Mouse (Mus musculus): ENCODE results near the gene Commd8. TPM values are rescaled to one million over a fixed set of nuclear protein-coding genes. Genes with fewer than 3 reads are reported as not detected.
"Not testable (repeated sequence)": the region's sequence is repeated elsewhere in the genome, so short reads cannot be mapped to it uniquely, and the experiment has no call there.

Commd8 gene
- polyA plus RNA-seq, 1 experiment = 88.9 TPM

- H3K4me1 ChIP-seq (ENCODE audit: control insufficient read depth, insufficient read depth, low read length) = peaks cover 3% of the 10 kb centered on the region
- no peak overlapping the region for H3K9ac ChIP-seq (ENCODE audit: low read depth, poor library complexity, severe bottlenecking)
- TF ChIP-seq POLR2A (IDR thresholded peaks at IDR 0.05; ENCODE audit: insufficient read depth, low read length) (no peak), EP300 (IDR thresholded peaks at IDR 0.05; ENCODE audit: insufficient read depth, low read depth, low read length) (no peak)
- H3K27ac ChIP-seq (ENCODE audit: insufficient read depth, low read length) = no peak overlapping the region
- H3K27me3 ChIP-seq (ENCODE audit: control insufficient read depth, insufficient read depth, low read length, poor library complexity, severe bottlenecking) = no peaks in the 10 kb centered on the region
- H3K4me3 ChIP-seq (ENCODE audit: low read depth, low read length) = no peak overlapping the region
- peaks cover 37% of the 10 kb centered on the region for H3K36me3 ChIP-seq (ENCODE audit: control insufficient read depth, insufficient read depth, low read length, poor library complexity, severe bottlenecking)
- no peaks in the 10 kb centered on the region for H3K9me3 ChIP-seq (replicated peaks; ENCODE audit: control insufficient read depth, insufficient read depth, low read length, poor library complexity, severe bottlenecking)
These were observed 3.6 kb downstream of the Commd8 start for GRCm38 (mm10) chr5:72164386-72164785.

DNA sequence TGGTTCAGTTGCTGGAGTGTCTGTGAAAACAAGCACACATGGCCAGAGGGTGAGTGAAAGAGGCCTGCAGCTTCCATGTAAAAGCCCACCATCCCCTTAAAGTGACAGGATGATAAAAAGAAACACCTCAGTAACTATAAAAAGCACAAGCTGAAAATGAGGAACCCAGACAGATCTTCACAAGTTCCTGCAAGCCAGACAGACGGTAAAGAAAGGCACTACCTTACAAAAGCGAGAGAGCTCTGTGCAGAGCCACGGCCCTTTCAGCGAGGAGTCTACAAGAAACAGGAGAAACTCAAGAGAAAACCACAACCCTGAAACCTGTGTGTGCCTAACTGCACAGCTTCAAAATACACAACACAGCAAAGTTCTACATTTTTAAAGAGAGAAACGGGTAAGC is 5.1 kb downstream of the Commd8 start:
- H3K9me3 ChIP-seq (replicated peaks; ENCODE audit: control insufficient read depth, insufficient read depth, low read length, poor library complexity, severe bottlenecking) = no peaks in the 10 kb centered on the region
- H3K9ac ChIP-seq (ENCODE audit: low read depth, poor library complexity, severe bottlenecking) = no peak overlapping the region
- H3K4me3 ChIP-seq (ENCODE audit: low read depth, low read length) = no peak overlapping the region
- no peaks in the 10 kb centered on the region for H3K27me3 ChIP-seq (ENCODE audit: control insufficient read depth, insufficient read depth, low read length, poor library complexity, severe bottlenecking)
- no peak overlapping the region for H3K27ac ChIP-seq (ENCODE audit: insufficient read depth, low read length)
- no peak for TF ChIP-seq EP300 (IDR thresholded peaks at IDR 0.05; ENCODE audit: insufficient read depth, low read depth, low read length)
- no peak for TF ChIP-seq CTCF (IDR thresholded peaks at IDR 0.05; ENCODE audit: low read depth, low read length)
- no peak for TF ChIP-seq POLR2A (IDR thresholded peaks at IDR 0.05; ENCODE audit: insufficient read depth, low read length)
- peaks cover 3% of the 10 kb centered on the region for H3K4me1 ChIP-seq (ENCODE audit: control insufficient read depth, insufficient read depth, low read length)
- H3K36me3 ChIP-seq (ENCODE audit: control insufficient read depth, insufficient read depth, low read length, poor library complexity, severe bottlenecking) = peaks cover 42% of the 10 kb centered on the region

DNA sequence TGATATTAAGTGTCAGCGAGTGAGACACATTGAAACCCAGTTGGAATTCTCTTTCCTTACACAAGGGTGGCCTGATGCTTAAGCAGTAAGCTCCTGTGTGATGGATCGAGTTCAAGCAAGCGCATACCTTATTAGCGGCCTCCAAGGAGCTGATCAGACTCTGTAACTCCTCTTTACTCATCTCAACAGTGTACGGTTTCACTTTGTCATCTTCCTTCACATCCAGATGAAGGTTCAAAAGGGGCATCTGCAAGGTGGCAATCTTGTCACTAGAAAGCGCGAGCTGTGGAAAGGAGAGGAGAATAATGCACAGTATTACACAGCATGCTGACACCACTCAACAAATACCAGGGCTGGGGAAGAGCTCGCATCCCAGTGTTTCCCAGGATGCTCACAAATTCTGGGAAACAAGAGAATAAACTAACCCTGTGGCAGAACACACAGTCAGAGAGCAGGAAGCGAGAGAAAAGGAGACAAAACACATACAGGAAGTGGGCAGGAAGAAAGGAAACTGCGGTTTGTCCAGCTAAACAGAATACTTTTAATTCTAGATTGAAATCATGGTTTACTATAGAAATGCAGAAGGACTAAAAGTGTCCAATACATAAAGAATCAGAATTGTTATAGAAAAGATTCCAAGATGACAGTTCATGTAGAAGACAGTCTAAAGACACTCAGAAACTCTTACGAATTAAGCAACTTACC is 7.1 kb downstream of the Commd8 start:
- no peak overlapping the region for H3K27ac ChIP-seq (ENCODE audit: insufficient read depth, low read length)
- no peaks in the 10 kb centered on the region for H3K27me3 ChIP-seq (ENCODE audit: control insufficient read depth, insufficient read depth, low read length, poor library complexity, severe bottlenecking)
- no peaks in the 10 kb centered on the region for H3K9me3 ChIP-seq (replicated peaks; ENCODE audit: control insufficient read depth, insufficient read depth, low read length, poor library complexity, severe bottlenecking)
- no peak overlapping the region for H3K4me3 ChIP-seq (ENCODE audit: low read depth, low read length)
- no peaks in the 10 kb centered on the region for H3K4me1 ChIP-seq (ENCODE audit: control insufficient read depth, insufficient read depth, low read length)
- TF ChIP-seq POLR2A (IDR thresholded peaks at IDR 0.05; ENCODE audit: insufficient read depth, low read length) (no peak), CTCF (IDR thresholded peaks at IDR 0.05; ENCODE audit: low read depth, low read length) (no peak), EP300 (IDR thresholded peaks at IDR 0.05; ENCODE audit: insufficient read depth, low read depth, low read length) (no peak)
- no peak overlapping the region for H3K9ac ChIP-seq (ENCODE audit: low read depth, poor library complexity, severe bottlenecking)
- peaks cover 42% of the 10 kb centered on the region for H3K36me3 ChIP-seq (ENCODE audit: control insufficient read depth, insufficient read depth, low read length, poor library complexity, severe bottlenecking)

DNA sequence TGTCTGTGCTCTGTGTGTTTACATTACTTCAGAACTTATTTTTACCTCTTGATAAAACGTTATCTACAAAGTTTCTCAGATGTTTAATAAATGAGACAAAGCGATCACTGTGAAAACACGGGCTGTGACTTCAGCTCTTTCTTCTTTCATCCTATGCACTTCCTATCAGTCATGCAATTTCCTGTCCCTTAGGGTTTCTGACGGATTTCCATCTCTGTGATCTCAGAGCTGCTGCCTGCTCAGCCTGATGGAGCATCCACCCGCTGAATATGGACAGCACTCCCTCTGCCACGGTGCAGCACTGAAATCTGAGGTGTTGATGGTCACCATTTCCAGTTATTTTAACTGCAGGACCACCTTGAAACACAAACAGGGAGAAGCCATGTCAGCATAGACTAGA is 8.5 kb downstream of the Commd8 start:
- Histone ChIP-seq H3K36me3 (ENCODE audit: control insufficient read depth, insufficient read depth, low read length, poor library complexity, severe bottlenecking) (peaks cover 34% of the 10 kb centered on the region), H3K4me1 (ENCODE audit: control insufficient read depth, insufficient read depth, low read length) (no peaks in the 10 kb centered on the region), H3K27ac (ENCODE audit: insufficient read depth, low read length) (no peak overlapping the region), H3K9me3 (replicated peaks; ENCODE audit: control insufficient read depth, insufficient read depth, low read length, poor library complexity, severe bottlenecking) (no peaks in the 10 kb centered on the region), H3K4me3 (ENCODE audit: low read depth, low read length) (no peak overlapping the region), H3K9ac (ENCODE audit: low read depth, poor library complexity, severe bottlenecking) (no peak overlapping the region), H3K27me3 (ENCODE audit: control insufficient read depth, insufficient read depth, low read length, poor library complexity, severe bottlenecking) (no peaks in the 10 kb centered on the region)
- TF ChIP-seq POLR2A (IDR thresholded peaks at IDR 0.05; ENCODE audit: insufficient read depth, low read length) = no peak
- no peak for TF ChIP-seq CTCF (IDR thresholded peaks at IDR 0.05; ENCODE audit: low read depth, low read length)
- TF ChIP-seq EP300 (IDR thresholded peaks at IDR 0.05; ENCODE audit: insufficient read depth, low read depth, low read length) = no peak

DNA sequence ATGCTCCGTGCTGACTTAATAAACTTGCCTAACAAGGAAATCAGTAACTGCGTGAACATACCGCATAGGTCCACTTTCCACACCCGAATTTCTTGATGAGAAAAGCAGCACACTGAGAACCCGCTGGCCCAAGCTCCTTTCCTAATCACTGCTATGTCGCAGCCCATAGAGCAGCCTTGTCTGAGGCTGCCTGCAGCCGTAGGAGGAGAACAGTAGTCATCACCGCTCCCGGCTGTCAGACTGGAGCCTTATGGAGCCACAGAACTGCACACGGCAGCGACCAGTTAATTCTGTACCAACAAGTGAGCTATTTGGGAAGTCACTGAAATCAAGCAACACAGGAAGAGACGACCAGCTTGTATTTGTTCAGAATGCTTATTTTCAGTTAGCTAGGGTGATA is 9.3 kb downstream of the Commd8 start:
- Histone ChIP-seq H3K4me1 (ENCODE audit: control insufficient read depth, insufficient read depth, low read length) (no peaks in the 10 kb centered on the region), H3K27me3 (ENCODE audit: control insufficient read depth, insufficient read depth, low read length, poor library complexity, severe bottlenecking) (no peaks in the 10 kb centered on the region), H3K36me3 (ENCODE audit: control insufficient read depth, insufficient read depth, low read length, poor library complexity, severe bottlenecking) (peaks cover 34% of the 10 kb centered on the region), H3K9me3 (replicated peaks; ENCODE audit: control insufficient read depth, insufficient read depth, low read length, poor library complexity, severe bottlenecking) (no peaks in the 10 kb centered on the region), H3K4me3 (ENCODE audit: low read depth, low read length) (no peak overlapping the region), H3K27ac (ENCODE audit: insufficient read depth, low read length) (no peak overlapping the region), H3K9ac (ENCODE audit: low read depth, poor library complexity, severe bottlenecking) (no peak overlapping the region)
- TF ChIP-seq CTCF (IDR thresholded peaks at IDR 0.05; ENCODE audit: low read depth, low read length) = no peak
- TF ChIP-seq POLR2A (IDR thresholded peaks at IDR 0.05; ENCODE audit: insufficient read depth, low read length) = no peak
- TF ChIP-seq EP300 (IDR thresholded peaks at IDR 0.05; ENCODE audit: insufficient read depth, low read depth, low read length) = no peak

DNA sequence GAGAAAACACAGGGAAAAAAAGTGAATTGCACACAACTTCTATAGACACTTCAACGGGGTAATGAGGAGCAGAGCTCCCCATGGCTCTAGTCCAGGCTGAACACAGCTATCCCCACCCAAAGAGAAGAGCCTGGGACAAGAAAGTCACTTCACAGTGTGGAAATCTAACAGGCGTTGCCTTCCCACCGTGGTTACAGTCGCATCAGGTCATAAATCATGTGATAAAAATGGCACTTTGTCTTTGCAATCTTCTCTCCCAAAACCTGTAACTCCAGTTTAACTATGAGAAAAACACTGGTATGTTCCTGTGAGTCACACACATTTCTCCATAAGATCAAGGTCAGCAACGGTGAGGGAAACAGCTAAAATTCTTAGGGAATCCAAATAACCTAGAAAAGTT is 11.4 kb downstream of the Commd8 start:
- H3K27me3 ChIP-seq (ENCODE audit: control insufficient read depth, insufficient read depth, low read length, poor library complexity, severe bottlenecking) = no peaks in the 10 kb centered on the region
- H3K4me3 ChIP-seq (ENCODE audit: low read depth, low read length) = no peak overlapping the region
- no peaks in the 10 kb centered on the region for H3K9me3 ChIP-seq (replicated peaks; ENCODE audit: control insufficient read depth, insufficient read depth, low read length, poor library complexity, severe bottlenecking)
- H3K27ac ChIP-seq (ENCODE audit: insufficient read depth, low read length) = no peak overlapping the region
- no peak overlapping the region for H3K9ac ChIP-seq (ENCODE audit: low read depth, poor library complexity, severe bottlenecking)
- TF ChIP-seq POLR2A (IDR thresholded peaks at IDR 0.05; ENCODE audit: insufficient read depth, low read length) = no peak
- no peak for TF ChIP-seq CTCF (IDR thresholded peaks at IDR 0.05; ENCODE audit: low read depth, low read length)
- no peak for TF ChIP-seq EP300 (IDR thresholded peaks at IDR 0.05; ENCODE audit: insufficient read depth, low read depth, low read length)
- peaks cover 24% of the 10 kb centered on the region for H3K36me3 ChIP-seq (ENCODE audit: control insufficient read depth, insufficient read depth, low read length, poor library complexity, severe bottlenecking)
- H3K4me1 ChIP-seq (ENCODE audit: control insufficient read depth, insufficient read depth, low read length) = no peaks in the 10 kb centered on the region

- not testable (repeated sequence) for H3K4me1 ChIP-seq (ENCODE audit: control insufficient read depth, insufficient read depth, low read length); H3K9ac ChIP-seq (ENCODE audit: low read depth, poor library complexity, severe bottlenecking)
- H3K36me3 ChIP-seq (ENCODE audit: control insufficient read depth, insufficient read depth, low read length, poor library complexity, severe bottlenecking) = peaks cover 15% of the 10 kb centered on the region
These were observed 12.3 kb downstream of the Commd8 start for GRCm38 (mm10) chr5:72155686-72156085.

More at GRCm38 (mm10) chr5:72155686-72156085, 12.3 kb downstream of the Commd8 start:
- H3K4me3 ChIP-seq (ENCODE audit: low read depth, low read length); H3K9me3 ChIP-seq (replicated peaks; ENCODE audit: control insufficient read depth, insufficient read depth, low read length, poor library complexity, severe bottlenecking); H3K27ac ChIP-seq (ENCODE audit: insufficient read depth, low read length); H3K27me3 ChIP-seq (ENCODE audit: control insufficient read depth, insufficient read depth, low read length, poor library complexity, severe bottlenecking): not testable (repeated sequence)
